Mouse (Mus musculus) ovary, adult 18-20 months (tissue): Measurements from ENCODE around the gene Dixdc1.

ENCODE experiments used
- DNase-seq: peaks from one replicate; pipeline ENCODE4 v3.0.0; 2022; ENCODE audit warnings: low spot score, mixed read lengths

Gene Dixdc1

GRCm38 (mm10) chr9:50742744-50743143 is 3.4 kb upstream of the Dixdc1 start:
- no peak for DNase-seq

GRCm38 (mm10) chr9:50742261-50742660 is 2.9 kb upstream of the Dixdc1 start:
- DNase-seq, result no peak

- no peak for DNase-seq
Measured at GRCm38 (mm10) chr9:50740867-50741784, 1.8 kb upstream of the Dixdc1 start.

- DNase-seq, result no peak
Measured at GRCm38 (mm10) chr9:50734989-50735388, 4.3 kb downstream of the Dixdc1 start.

- no peak for DNase-seq
Measured at GRCm38 (mm10) chr9:50732560-50732959, 6.8 kb downstream of the Dixdc1 start.

GRCm38 (mm10) chr9:50729600-50729999 is 9.7 kb downstream of the Dixdc1 start:
- DNase-seq, result no peak

- peak; percentile 67 for DNase-seq
Measured at GRCm38 (mm10) chr9:50727925-50728651, 11.2 kb downstream of the Dixdc1 start.

GRCm38 (mm10) chr9:50727171-50727924 is 12.0 kb downstream of the Dixdc1 start:
- DNase-seq, result no peak

GRCm38 (mm10) chr9:50725921-50726590 is 13.3 kb downstream of the Dixdc1 start:
- no peak for DNase-seq

GRCm38 (mm10) chr9:50724661-50725330 is 14.5 kb downstream of the Dixdc1 start:
- DNase-seq, result no peak

- DNase-seq, result no peak
Measured at GRCm38 (mm10) chr9:50724147-50724546, 15.2 kb downstream of the Dixdc1 start.

- DNase-seq, result peak; percentile 75
Measured at GRCm38 (mm10) chr9:50723406-50723805, 15.9 kb downstream of the Dixdc1 start.

GRCm38 (mm10) chr9:50722451-50722911 is 16.8 kb downstream of the Dixdc1 start:
- DNase-seq, result no peak

GRCm38 (mm10) chr9:50721061-50721460 is 18.3 kb downstream of the Dixdc1 start:
- no peak for DNase-seq

GRCm38 (mm10) chr9:50718878-50719277 is 20.4 kb downstream of the Dixdc1 start:
- DNase-seq, result no peak

GRCm38 (mm10) chr9:50714188-50714587 is 25.1 kb downstream of the Dixdc1 start:
- no peak for DNase-seq

GRCm38 (mm10) chr9:50711337-50711736 is 28.0 kb downstream of the Dixdc1 start:
- no peak for DNase-seq

GRCm38 (mm10) chr9:50709108-50709507 is 30.2 kb downstream of the Dixdc1 start:
- DNase-seq, result no peak

- no peak for DNase-seq
Measured at GRCm38 (mm10) chr9:50704907-50705306, 34.4 kb downstream of the Dixdc1 start.

GRCm38 (mm10) chr9:50700921-50701691 is 38.2 kb downstream of the Dixdc1 start:
- no peak for DNase-seq
